ENCODE assay signal across 19 mouse cellular contexts in the genomic region with DNA sequence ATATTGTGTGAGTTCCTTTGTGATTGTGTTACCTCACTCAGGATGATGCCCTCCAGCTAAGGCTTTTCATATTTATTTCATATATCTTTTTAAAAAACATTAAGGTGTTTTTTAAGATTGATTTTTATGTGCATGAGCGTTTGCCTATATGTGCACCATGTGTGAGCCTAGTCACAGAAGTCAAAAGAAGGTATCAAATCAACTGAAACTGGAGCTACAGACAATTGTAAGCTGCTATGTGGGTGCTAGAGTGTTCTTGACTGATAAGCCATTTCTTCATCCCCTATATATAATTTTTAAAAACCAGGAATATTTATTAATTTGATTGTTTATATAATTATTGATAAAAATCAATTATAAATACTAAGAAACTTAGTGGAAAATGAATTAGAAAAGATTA. TPM values are rescaled to one million over a fixed set of nuclear protein-coding genes. Genes with fewer than 3 reads are reported as not detected.
DNase-seq lines count a peak whose midpoint lies in the region; ATAC-seq and TF ChIP-seq lines count a peak whose summit lies in the region.
"Had no signal": no experiment of that assay in that cellular context is flagged by ENCODE, and none has a peak within 500 bp of the region (broad histone marks: within the 10 kb centered on the region; RNA-seq: fewer than 3 reads in every experiment).

No protein-coding gene starts in this region.

- no peak for DNase-seq in liver, embryonic 11.5 days (ENCODE audit: low spot score)
- no peak for DNase-seq in liver
- no peak for DNase-seq in liver, postnatal 0 days
- DNase-seq: adrenal gland, adult 2 months; adrenal gland, adult 8-10 months; adrenal gland, postnatal 10 days; adrenal gland, postnatal 14 days; adrenal gland, postnatal 25 days; adrenal gland, postnatal 36 days; B cell, adult 2 months; cerebellum, adult 11 months; cerebellum, adult 11-12 months; cerebellum, adult 18-20 months had no signal

- no peak overlapping the region for H3K9ac ChIP-seq in liver, embryonic 11.5 days (ENCODE audit: low read depth, low read length)
- no peak overlapping the region for H3K9ac ChIP-seq in liver, embryonic 12.5 days
- no peak overlapping the region for H3K9ac ChIP-seq in liver, postnatal 0 days (replicated peaks)

- no peaks in the 10 kb centered on the region for H3K27me3 ChIP-seq in liver, embryonic 11.5 days (replicated peaks; ENCODE audit: control insufficient read depth, insufficient read depth, low read length)
- no peaks in the 10 kb centered on the region for H3K27me3 ChIP-seq in liver, embryonic 12.5 days (replicated peaks)
- no peaks in the 10 kb centered on the region for H3K27me3 ChIP-seq in liver, postnatal 0 days (ENCODE audit: insufficient read depth, low read length)
- H3K27me3 ChIP-seq: CH12.LX, Patski had no signal

- no peak overlapping the region for H3K27ac ChIP-seq in liver, embryonic 11.5 days (ENCODE audit: low read depth, low read length)
- H3K27ac ChIP-seq in liver, embryonic 12.5 days, result no peak overlapping the region
- H3K27ac ChIP-seq in liver, postnatal 0 days (ENCODE audit: low read depth), result no peak overlapping the region

- no peaks in the 10 kb centered on the region for H3K36me3 ChIP-seq in liver, embryonic 11.5 days (ENCODE audit: control insufficient read depth, insufficient read depth, low read length)
- H3K36me3 ChIP-seq in liver, embryonic 12.5 days, result peaks cover 41% of the 10 kb centered on the region
- H3K36me3 ChIP-seq in liver, postnatal 0 days (replicated peaks; ENCODE audit: insufficient read depth, low read length), result peaks cover 9% of the 10 kb centered on the region; the same call in 1 of the 2 replicates

- peaks cover 6% of the 10 kb centered on the region for H3K4me1 ChIP-seq in liver, embryonic 11.5 days (replicated peaks; ENCODE audit: control insufficient read depth, insufficient read depth, low read length)
- H3K4me1 ChIP-seq in liver, embryonic 12.5 days, result peaks cover 27% of the 10 kb centered on the region
- peaks cover 15% of the 10 kb centered on the region for H3K4me1 ChIP-seq in liver, postnatal 0 days (ENCODE audit: insufficient read depth)

- H3K9me3 ChIP-seq in liver, embryonic 11.5 days (ENCODE audit: control insufficient read depth, low read length), result no peaks in the 10 kb centered on the region
- H3K9me3 ChIP-seq in liver, embryonic 12.5 days (replicated peaks), result no peaks in the 10 kb centered on the region
- no peaks in the 10 kb centered on the region for H3K9me3 ChIP-seq in liver, postnatal 0 days (ENCODE audit: low read length)
- H3K9me3 ChIP-seq: G1E had no signal

- WGBS in liver, embryonic 11.5 days, result 95% methylated on average over 1 of the region's 1 CpGs
- 68% methylated on average over 1 of the region's 1 CpGs for WGBS in liver, embryonic 12.5 days (ENCODE audit: insufficient replicate concordance)
- WGBS in liver, postnatal 0 days (ENCODE audit: insufficient replicate concordance), result 87% methylated on average over 1 of the region's 1 CpGs

- ATAC-seq in liver, embryonic 11.5 days (replicated peaks; ENCODE audit: low FRiP score), result peak; percentile 65; the same call in 1 of the 2 replicates
- peak; percentile 62; the same call in 1 of the 2 replicates for ATAC-seq in liver, embryonic 12.5 days
- no peak for ATAC-seq in liver, postnatal 0 days
- ATAC-seq: activated CD4-positive, CD25-positive, alpha-beta regulatory T cell, adult 4 months; CD4-positive, CD25-positive, alpha-beta regulatory T cell, adult 4 months; Patski had no signal

- H3K4me2 ChIP-seq in liver, embryonic 11.5 days, result no peak overlapping the region
- H3K4me2 ChIP-seq in liver, embryonic 12.5 days, result no peak overlapping the region
- H3K4me2 ChIP-seq in liver, postnatal 0 days (ENCODE audit: low read depth, low read length), result no peak overlapping the region

- TF ChIP-seq EP300 in liver, postnatal 0 days (IDR thresholded peaks at IDR 0.05; ENCODE audit: low read depth), result no peak

- TF ChIP-seq CTCF in liver, postnatal 0 days (IDR thresholded peaks at IDR 0.05; ENCODE audit: low read depth), result no peak

- no peak overlapping the region for H3K4me3 ChIP-seq in liver, embryonic 11.5 days (ENCODE audit: low read depth, low read length)
- H3K4me3 ChIP-seq in liver, embryonic 12.5 days, result no peak overlapping the region
- H3K4me3 ChIP-seq in liver, postnatal 0 days (ENCODE audit: low read depth, low read length), result no peak overlapping the region

RNA-seq across cellular contexts. Expression of gene March8, which starts 50.2 kb away (rescaled TPM):
- 41.3 and 43.4 TPM in 2 replicates for polyA plus RNA-seq in liver, embryonic 11.5 days (2014; fragmentation: Nextera tagmentation; extraction: Ambion mirVana)
- polyA plus RNA-seq in liver, embryonic 12.5 days (2016; fragmentation: Nextera tagmentation; extraction: Ambion mirVana), result 85.2 and 94.3 TPM in 2 replicates
- polyA plus RNA-seq in liver, postnatal 0 days (2015; fragmentation: Nextera tagmentation; extraction: Ambion mirVana), result 36.4 and 40.5 TPM in 2 replicates
